Mouse (Mus musculus) liver, postnatal 0 days (tissue): Measurements from ENCODE around the gene Ddx60. TPM values are rescaled to one million over a fixed set of nuclear protein-coding genes. Genes with fewer than 3 reads are reported as not detected.

Experiments used
- ATAC-seq: fragments of 200-750 bp; cut with Nextera tagmentation; 2 replicates; pipeline ENCODE4 v1.8.0; 2017; ENCODE audit warnings: mild to moderate bottlenecking, moderate library complexity
- DNase-seq: peaks from one replicate; pipeline ENCODE4 v3.0.0-alpha.2; 2016
- H3K27ac ChIP-seq: fragments of 300-500 bp; sonication (generic); 2 replicates; pipeline ENCODE4 v1.5.1; 2014; ENCODE audit warnings: antibody characterized with exemption, moderate library complexity, mild to moderate bottlenecking, low read depth
- H3K27me3 ChIP-seq: fragments of 300-500 bp; sonication (generic); 2 replicates; pipeline ENCODE4 v1.6.1; 2014; ENCODE audit warnings: low read length, control low read depth, mixed read lengths; ENCODE audit not compliant: insufficient read depth
- H3K36me3 ChIP-seq: fragments of 300-500 bp; sonication (generic); replicated peaks from 2 replicates; pipeline ENCODE4 v1.6.1; 2014; ENCODE audit warnings: mild to moderate bottlenecking, control low read depth, low read length, moderate library complexity, mixed read lengths; ENCODE audit not compliant: insufficient read depth
- H3K4me1 ChIP-seq: fragments of 300-500 bp; sonication (generic); 2 replicates; pipeline ENCODE4 v1.6.1; 2014; ENCODE audit warnings: antibody characterized with exemption, mild to moderate bottlenecking, control low read depth; ENCODE audit not compliant: insufficient read depth
- H3K4me2 ChIP-seq: fragments of 300-500 bp; sonication (generic); 2 replicates; pipeline ENCODE4 v1.6.1; 2014; ENCODE audit warnings: low read depth, mild to moderate bottlenecking, low read length, moderate library complexity, mixed read lengths
- H3K4me3 ChIP-seq: fragments of 300-500 bp; sonication (generic); 2 replicates; pipeline ENCODE4 v1.5.1; 2014; ENCODE audit warnings: low read depth, low read length
- H3K9ac ChIP-seq: fragments of 300-500 bp; sonication (generic); replicated peaks from 2 replicates; pipeline ENCODE4 v1.6.1; 2014; ENCODE audit warnings: mild to moderate bottlenecking, moderate library complexity
- H3K9me3 ChIP-seq: fragments of 300-500 bp; sonication (generic); 2 replicates; pipeline ENCODE4 v1.6.1; 2016; ENCODE audit warnings: mild to moderate bottlenecking, control low read depth, low read length, mixed read lengths
- CTCF ChIP-seq: sonication (generic); IDR thresholded peaks from 2 replicates; pipeline ENCODE4 v1.5.1; 2016; ENCODE audit warnings: antibody characterized with exemption, low read depth
- EP300 ChIP-seq: IDR thresholded peaks from 2 replicates; pipeline ENCODE4 v1.6.1; 2016; ENCODE audit warnings: antibody characterized with exemption, low read depth, mild to moderate bottlenecking
- WGBS: fragments of 180-500 bp; shearing (Covaris S2); extraction: QIAGEN DNeasy Blood & Tissue Kit; methylation state at CpG from one replicate; pipeline ENCODE4 v1.1.7; 2014; ENCODE audit not compliant: insufficient replicate concordance; 5-methylcytosine and 5-hydroxymethylcytosine counted together
- polyA plus RNA-seq: library from polyadenylated mRNA; unstranded; fragments of >200 nt; fragmentation: Nextera tagmentation; extraction: Ambion mirVana; gene quantifications from 2 replicates; pipeline ENCODE4 v1.2.1, GENCODE M21; 2015

Gene Ddx60
- polyA plus RNA-seq, 1 experiment from 2014 or later = 2.7 TPM

- Histone ChIP-seq H3K4me3 (no peak overlapping the region), H3K36me3 (no peaks in the 10 kb centered on the region), H3K27ac (no peak overlapping the region), H3K27me3 (no peaks in the 10 kb centered on the region), H3K4me2 (0 out of 2 replicates have a peak overlapping the region, but pooled peaks have one; percentile 4), H3K9ac (no peak overlapping the region), H3K9me3 (no peaks in the 10 kb centered on the region), H3K4me1 (no peaks in the 10 kb centered on the region)
- TF ChIP-seq EP300 (no peak), CTCF (no peak)
- 28% methylated on average over 13 of the region's 13 CpGs for WGBS
- ATAC-seq (no peak), DNase-seq (peak; percentile 31)
Observed at GRCm38 (mm10) chr8:61908303-61909215, 19.3 kb upstream of the Ddx60 start.

- H3K9ac ChIP-seq = no peak overlapping the region
- no peaks in the 10 kb centered on the region for H3K9me3 ChIP-seq
- WGBS = 73% methylated on average over 3 of the region's 3 CpGs
- H3K27me3 ChIP-seq = no peaks in the 10 kb centered on the region
- H3K27ac ChIP-seq = no peak overlapping the region
- no peak for TF ChIP-seq EP300
- TF ChIP-seq CTCF = no peak
- no peak for DNase-seq
- ATAC-seq = no peak
- peak overlapping the region; percentile 22; the same call in 1 of the 2 replicates for H3K4me2 ChIP-seq
- no peak overlapping the region for H3K4me3 ChIP-seq
- no peaks in the 10 kb centered on the region for H3K4me1 ChIP-seq
- H3K36me3 ChIP-seq = no peaks in the 10 kb centered on the region
Observed at GRCm38 (mm10) chr8:61909313-61909712, 18.6 kb upstream of the Ddx60 start.

DNA sequence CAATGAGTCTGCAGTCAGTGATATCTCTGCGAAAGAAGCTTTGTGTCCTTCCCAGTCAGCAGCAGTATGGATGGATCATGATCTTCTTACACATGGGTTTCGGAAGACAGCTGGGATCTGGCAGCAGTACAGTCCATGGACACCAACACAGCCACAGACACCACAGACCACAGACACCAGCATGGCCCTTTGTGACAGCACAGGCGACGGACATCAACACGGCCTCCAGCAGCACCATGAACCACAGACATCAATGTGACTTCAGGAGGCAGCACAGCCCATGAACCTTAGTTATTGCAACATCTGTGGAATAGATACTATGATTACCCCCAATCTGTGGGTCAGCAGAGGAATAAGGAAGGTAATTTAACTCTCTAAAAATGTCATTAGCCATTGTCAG lies 15.1 kb upstream of the Ddx60 start:
- Histone ChIP-seq H3K9me3 (no peaks in the 10 kb centered on the region), H3K27me3 (no peaks in the 10 kb centered on the region), H3K36me3 (no peaks in the 10 kb centered on the region), H3K27ac (no peak overlapping the region), H3K4me3 (no peak overlapping the region), H3K4me2 (no peak overlapping the region), H3K4me1 (no peaks in the 10 kb centered on the region), H3K9ac (no peak overlapping the region)
- 68% methylated on average over 5 of the region's 5 CpGs for WGBS
- DNase-seq (no peak), ATAC-seq (no peak)
- no peak for TF ChIP-seq CTCF
- TF ChIP-seq EP300 = no peak

DNA sequence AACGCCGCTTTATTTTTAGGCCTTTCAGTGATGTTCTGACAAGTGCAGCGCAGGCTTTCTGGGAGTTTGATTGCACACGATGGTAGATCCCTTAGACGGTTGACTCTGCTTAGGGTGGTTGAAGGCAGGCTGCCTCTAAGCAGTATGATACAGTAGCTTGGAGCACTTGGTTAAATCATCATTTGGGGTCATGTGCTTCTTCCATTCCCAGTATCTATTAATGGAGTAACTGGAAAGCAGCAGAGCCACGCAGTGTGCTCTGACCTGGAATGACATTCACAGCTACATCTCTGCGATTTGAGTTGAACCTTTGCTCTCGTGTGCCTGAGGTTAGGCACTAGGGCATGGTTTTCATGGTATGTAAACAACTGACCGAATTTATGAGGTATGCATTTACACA lies 13.9 kb upstream of the Ddx60 start:
- TF ChIP-seq EP300 (no peak), CTCF (no peak)
- Histone ChIP-seq H3K4me1 (no peaks in the 10 kb centered on the region), H3K27ac (no peak overlapping the region), H3K9ac (no peak overlapping the region), H3K4me2 (no peak overlapping the region), H3K27me3 (no peaks in the 10 kb centered on the region), H3K9me3 (no peaks in the 10 kb centered on the region), H3K4me3 (no peak overlapping the region), H3K36me3 (no peaks in the 10 kb centered on the region)
- DNase-seq (no peak), ATAC-seq (no peak)
- WGBS = 73% methylated on average over 9 of the region's 9 CpGs

- no peak overlapping the region for H3K27ac ChIP-seq
- no peak for ATAC-seq
- TF ChIP-seq EP300 (no peak), CTCF (no peak)
- 76% methylated on average over 4 of the region's 4 CpGs for WGBS
- no peaks in the 10 kb centered on the region for H3K27me3 ChIP-seq
- no peaks in the 10 kb centered on the region for H3K36me3 ChIP-seq
- H3K4me2 ChIP-seq = no peak overlapping the region
- no peaks in the 10 kb centered on the region for H3K9me3 ChIP-seq
- no peak overlapping the region for H3K9ac ChIP-seq
- no peaks in the 10 kb centered on the region for H3K4me1 ChIP-seq
- no peak for DNase-seq
- H3K4me3 ChIP-seq = no peak overlapping the region
Observed at GRCm38 (mm10) chr8:61917287-61917686, 10.6 kb upstream of the Ddx60 start.

- Histone ChIP-seq H3K9ac (no peak overlapping the region), H3K36me3 (no peaks in the 10 kb centered on the region), H3K4me2 (no peak overlapping the region), H3K9me3 (no peaks in the 10 kb centered on the region), H3K4me1 (no peaks in the 10 kb centered on the region), H3K27me3 (no peaks in the 10 kb centered on the region), H3K27ac (no peak overlapping the region), H3K4me3 (no peak overlapping the region)
- WGBS = 71% methylated on average over 2 of the region's 2 CpGs
- DNase-seq (no peak), ATAC-seq (no peak)
- TF ChIP-seq EP300 = no peak
- TF ChIP-seq CTCF = no peak
Observed at GRCm38 (mm10) chr8:61919145-61919788, 8.6 kb upstream of the Ddx60 start.
